In genomic region chr17:30737797-30738196, GRCm38 (mm10) we compare ENCODE assay signal across 8 mouse cellular contexts.
DNase-seq lines count a peak whose midpoint lies in the region; ATAC-seq lines count a peak whose summit lies in the region.

No protein-coding gene starts in this region.

- intact Hi-C loops in heart, postnatal 25 days (cut with DNase I) = no loop called here

- ATAC-seq in inflammation-experienced regulatory T-cells, adult 6 months = no peak

- DNase-seq in heart, postnatal 4 days = peak; percentile 68
- DNase-seq in heart, postnatal 25 days (ENCODE audit: low spot score) = no peak
- DNase-seq in spleen, postnatal 4 days (ENCODE audit: low spot score in 2 of 2) = peak; percentile 32 to 75
- DNase-seq in spleen, postnatal 14 days (ENCODE audit: low spot score in 2 of 2) = no peak
- peak; percentile 69 for DNase-seq in adrenal gland, postnatal 14 days
- DNase-seq in embryo, embryonic 9.5 days (ENCODE audit: extremely low spot score) = peak; percentile 39
- DNase-seq in lung, postnatal 4 days = peak; percentile 53 to 61

Comparison
In these comparisons a context has a peak if more than half of its experiments do, and no peak if none do; other contexts are left out.
1. DNase-seq: peak in heart, postnatal 4 days (single experiment), spleen, postnatal 4 days (2 of 2), adrenal gland, postnatal 14 days (single experiment), embryo, embryonic 9.5 days (single experiment) and lung, postnatal 4 days (2 of 2); none in heart, postnatal 25 days (single experiment) and spleen, postnatal 14 days (0 of 2).